Mouse (Mus musculus): ENCODE measurements around the gene Incenp. TPM values are rescaled to one million over a fixed set of nuclear protein-coding genes. Genes with fewer than 3 reads are reported as not detected.

Gene Incenp
- polyA plus RNA-seq (2016; fragmentation: Nextera tagmentation; extraction: Ambion mirVana) = 142 and 150 TPM in 2 replicates

- H3K27me3 ChIP-seq (ENCODE audit: low read depth, poor library complexity, severe bottlenecking) = no peaks in the 10 kb centered on the region
- under 1% methylated on average over 58 of the region's 58 CpGs for WGBS
- H3K27ac ChIP-seq (replicated peaks) = peak within 1 kb of the TSS; percentile 96
- peaks cover 33% of the 10 kb centered on the region for H3K36me3 ChIP-seq
- DNase-seq (ENCODE audit: low spot score) = peak; percentile 96
- H3K4me1 ChIP-seq = peaks cover 39% of the 10 kb centered on the region
- no peaks in the 10 kb centered on the region; the same call in 1 of the 2 replicates for H3K9me3 ChIP-seq (replicated peaks)
- peak within 1 kb of the TSS; percentile 90 for H3K4me3 ChIP-seq
Measured at GRCm38 (mm10) chr19:9899072-9899779, at the start of gene Incenp. Incenp (minus strand) TSS chr19:9899551.

GRCm38 (mm10) chr19:9946986-9947385, 47.6 kb upstream of the Incenp start:
- no peak for DNase-seq (ENCODE audit: low spot score)
- Histone ChIP-seq H3K4me1 (peaks cover 13% of the 10 kb centered on the region), H3K27me3 (ENCODE audit: low read depth, poor library complexity, severe bottlenecking) (no peaks in the 10 kb centered on the region; the same call in 1 of the 2 replicates), H3K36me3 (no peaks in the 10 kb centered on the region), H3K9me3 (replicated peaks) (no peaks in the 10 kb centered on the region; the same call in 1 of the 2 replicates), H3K27ac (replicated peaks) (no peak overlapping the region), H3K4me3 (no peak overlapping the region)
- 84% methylated on average over 3 of the region's 3 CpGs for WGBS

- WGBS = 96% methylated on average over 8 of the region's 8 CpGs
- Histone ChIP-seq H3K4me3 (no peak overlapping the region), H3K36me3 (no peaks in the 10 kb centered on the region), H3K27me3 (ENCODE audit: low read depth, poor library complexity, severe bottlenecking) (no peaks in the 10 kb centered on the region; the same call in 1 of the 2 replicates), H3K4me1 (peaks cover 23% of the 10 kb centered on the region), H3K27ac (replicated peaks) (no peak overlapping the region), H3K9me3 (replicated peaks) (no peaks in the 10 kb centered on the region; the same call in 1 of the 2 replicates)
- DNase-seq (ENCODE audit: low spot score) = no peak
Measured at GRCm38 (mm10) chr19:9945800-9946564, 46.6 kb upstream of the Incenp start.

- no peaks in the 10 kb centered on the region; the same call in 1 of the 2 replicates for H3K27me3 ChIP-seq (ENCODE audit: low read depth, poor library complexity, severe bottlenecking)
- no peak for DNase-seq (ENCODE audit: low spot score)
- H3K9me3 ChIP-seq (replicated peaks) = no peaks in the 10 kb centered on the region
- peak overlapping the region; percentile 38 for H3K27ac ChIP-seq (replicated peaks)
- peaks cover 38% of the 10 kb centered on the region for H3K4me1 ChIP-seq
- 75% methylated on average over 10 of the region's 10 CpGs for WGBS
- H3K36me3 ChIP-seq = no peaks in the 10 kb centered on the region
- no peak overlapping the region for H3K4me3 ChIP-seq
Measured at GRCm38 (mm10) chr19:9942539-9943533, 43.5 kb upstream of the Incenp start.

GRCm38 (mm10) chr19:9941809-9942208, 42.5 kb upstream of the Incenp start:
- no peaks in the 10 kb centered on the region for H3K36me3 ChIP-seq
- no peak for DNase-seq (ENCODE audit: low spot score)
- H3K27ac ChIP-seq (replicated peaks) = 0 out of 2 replicates have a peak overlapping the region, but pooled peaks have one; percentile 38
- H3K4me3 ChIP-seq = no peak overlapping the region
- no peaks in the 10 kb centered on the region; the same call in 1 of the 2 replicates for H3K27me3 ChIP-seq (ENCODE audit: low read depth, poor library complexity, severe bottlenecking)
- 64% methylated on average over 1 of the region's 1 CpGs for WGBS
- H3K9me3 ChIP-seq (replicated peaks) = no peaks in the 10 kb centered on the region
- peaks cover 38% of the 10 kb centered on the region for H3K4me1 ChIP-seq

- H3K36me3 ChIP-seq = no peaks in the 10 kb centered on the region
- H3K27ac ChIP-seq (replicated peaks) = peak overlapping the region; percentile 19
- DNase-seq (ENCODE audit: low spot score) = peak; percentile 50
- WGBS = 9% methylated on average over 4 of the region's 4 CpGs
- peaks cover 38% of the 10 kb centered on the region for H3K4me1 ChIP-seq
- H3K27me3 ChIP-seq (ENCODE audit: low read depth, poor library complexity, severe bottlenecking) = no peaks in the 10 kb centered on the region; the same call in 1 of the 2 replicates
- no peaks in the 10 kb centered on the region for H3K9me3 ChIP-seq (replicated peaks)
- H3K4me3 ChIP-seq = no peak overlapping the region
Measured at GRCm38 (mm10) chr19:9940903-9941302, 41.6 kb upstream of the Incenp start.

GRCm38 (mm10) chr19:9939841-9940240, 40.5 kb upstream of the Incenp start:
- WGBS = 65% methylated on average over 7 of the region's 7 CpGs
- no peak overlapping the region for H3K4me3 ChIP-seq
- no peaks in the 10 kb centered on the region; the same call in 1 of the 2 replicates for H3K27me3 ChIP-seq (ENCODE audit: low read depth, poor library complexity, severe bottlenecking)
- no peak overlapping the region for H3K27ac ChIP-seq (replicated peaks)
- no peak for DNase-seq (ENCODE audit: low spot score)
- H3K9me3 ChIP-seq (replicated peaks) = no peaks in the 10 kb centered on the region
- peaks cover 38% of the 10 kb centered on the region for H3K4me1 ChIP-seq
- H3K36me3 ChIP-seq = no peaks in the 10 kb centered on the region

GRCm38 (mm10) chr19:9938824-9939303, 39.5 kb upstream of the Incenp start:
- WGBS = 82% methylated on average over 13 of the region's 13 CpGs
- H3K4me1 ChIP-seq = peaks cover 38% of the 10 kb centered on the region
- no peak overlapping the region for H3K4me3 ChIP-seq
- H3K27ac ChIP-seq (replicated peaks) = no peak overlapping the region
- no peaks in the 10 kb centered on the region for H3K36me3 ChIP-seq
- DNase-seq (ENCODE audit: low spot score) = no peak
- H3K9me3 ChIP-seq (replicated peaks) = no peaks in the 10 kb centered on the region
- H3K27me3 ChIP-seq (ENCODE audit: low read depth, poor library complexity, severe bottlenecking) = no peaks in the 10 kb centered on the region; the same call in 1 of the 2 replicates

- no peak for DNase-seq (ENCODE audit: low spot score)
- 87% methylated on average over 6 of the region's 6 CpGs for WGBS
- no peaks in the 10 kb centered on the region for H3K9me3 ChIP-seq (replicated peaks)
- H3K27me3 ChIP-seq (ENCODE audit: low read depth, poor library complexity, severe bottlenecking) = no peaks in the 10 kb centered on the region; the same call in 1 of the 2 replicates
- H3K4me3 ChIP-seq = no peak overlapping the region
- peaks cover 38% of the 10 kb centered on the region for H3K4me1 ChIP-seq
- H3K27ac ChIP-seq (replicated peaks) = no peak overlapping the region
- H3K36me3 ChIP-seq = no peaks in the 10 kb centered on the region
Measured at GRCm38 (mm10) chr19:9938156-9938823, 38.9 kb upstream of the Incenp start.

- Histone ChIP-seq H3K4me3 (no peak overlapping the region), H3K27ac (replicated peaks) (no peak overlapping the region), H3K9me3 (replicated peaks) (no peaks in the 10 kb centered on the region), H3K4me1 (peaks cover 29% of the 10 kb centered on the region), H3K36me3 (no peaks in the 10 kb centered on the region), H3K27me3 (ENCODE audit: low read depth, poor library complexity, severe bottlenecking) (no peaks in the 10 kb centered on the region; the same call in 1 of the 2 replicates)
- WGBS = 69% methylated on average over 5 of the region's 5 CpGs
- DNase-seq (ENCODE audit: low spot score) = no peak
Measured at GRCm38 (mm10) chr19:9937428-9937827, 38.1 kb upstream of the Incenp start.

GRCm38 (mm10) chr19:9936579-9936978, 37.2 kb upstream of the Incenp start:
- H3K4me3 ChIP-seq = no peak overlapping the region
- 68% methylated on average over 5 of the region's 5 CpGs for WGBS
- H3K36me3 ChIP-seq = no peaks in the 10 kb centered on the region
- no peak overlapping the region for H3K27ac ChIP-seq (replicated peaks)
- no peaks in the 10 kb centered on the region for H3K27me3 ChIP-seq (ENCODE audit: low read depth, poor library complexity, severe bottlenecking)
- no peaks in the 10 kb centered on the region for H3K9me3 ChIP-seq (replicated peaks)
- peaks cover 21% of the 10 kb centered on the region for H3K4me1 ChIP-seq
- no peak for DNase-seq (ENCODE audit: low spot score)
